Mouse (Mus musculus): ENCODE data around the gene Ccr4.

Gene Ccr4

GRCm38 (mm10) chr9:114468701-114469100 lies 36.0 kb downstream of the Ccr4 start:
- DNase-seq (ENCODE audit: low spot score), result no peak

- no peak for DNase-seq (ENCODE audit: low spot score)
Measured at GRCm38 (mm10) chr9:114468217-114468616, 36.5 kb downstream of the Ccr4 start.

- DNase-seq (ENCODE audit: low spot score), result no peak
Measured at GRCm38 (mm10) chr9:114466871-114467270, 37.8 kb downstream of the Ccr4 start.

- DNase-seq (ENCODE audit: low spot score), result no peak
Measured at GRCm38 (mm10) chr9:114465442-114465841, 39.3 kb downstream of the Ccr4 start.

GRCm38 (mm10) chr9:114462569-114462968 lies 42.1 kb downstream of the Ccr4 start:
- no peak for DNase-seq (ENCODE audit: low spot score)

- DNase-seq (ENCODE audit: low spot score), result no peak
Measured at GRCm38 (mm10) chr9:114458436-114458835, 46.3 kb downstream of the Ccr4 start.

- no peak for DNase-seq (ENCODE audit: low spot score)
Measured at GRCm38 (mm10) chr9:114455420-114455819, 49.3 kb downstream of the Ccr4 start.

- DNase-seq (ENCODE audit: low spot score), result no peak
Measured at GRCm38 (mm10) chr9:114452418-114452817, 52.3 kb downstream of the Ccr4 start.

- no peak for DNase-seq (ENCODE audit: low spot score)
Measured at GRCm38 (mm10) chr9:114451615-114452014, 53.1 kb downstream of the Ccr4 start.

- no peak for DNase-seq (ENCODE audit: low spot score)
Measured at GRCm38 (mm10) chr9:114449120-114449754, 55.5 kb downstream of the Ccr4 start.

- no peak for DNase-seq (ENCODE audit: low spot score)
Measured at GRCm38 (mm10) chr9:114448700-114449099, 56.0 kb downstream of the Ccr4 start.

- DNase-seq (ENCODE audit: low spot score), result no peak
Measured at GRCm38 (mm10) chr9:114446887-114447286, 57.8 kb downstream of the Ccr4 start.

GRCm38 (mm10) chr9:114443351-114443750 lies 61.4 kb downstream of the Ccr4 start:
- DNase-seq (ENCODE audit: low spot score), result no peak

- DNase-seq (ENCODE audit: low spot score), result no peak
Measured at GRCm38 (mm10) chr9:114442893-114443292, 61.8 kb downstream of the Ccr4 start.

- DNase-seq (ENCODE audit: low spot score), result no peak
Measured at GRCm38 (mm10) chr9:114442225-114442624, 62.5 kb downstream of the Ccr4 start.

- no peak for DNase-seq (ENCODE audit: low spot score)
Measured at GRCm38 (mm10) chr9:114440548-114440947, 64.2 kb downstream of the Ccr4 start.
